Mouse (Mus musculus) retina, embryonic 14.5 days (tissue): ENCODE measurements around the gene Dkk3.

Source experiments
- DNase-seq: peaks from one replicate; pipeline ENCODE4 v3.0.0-alpha.2; 2015; ENCODE audit warnings: low spot score

The Dkk3 gene

DNA sequence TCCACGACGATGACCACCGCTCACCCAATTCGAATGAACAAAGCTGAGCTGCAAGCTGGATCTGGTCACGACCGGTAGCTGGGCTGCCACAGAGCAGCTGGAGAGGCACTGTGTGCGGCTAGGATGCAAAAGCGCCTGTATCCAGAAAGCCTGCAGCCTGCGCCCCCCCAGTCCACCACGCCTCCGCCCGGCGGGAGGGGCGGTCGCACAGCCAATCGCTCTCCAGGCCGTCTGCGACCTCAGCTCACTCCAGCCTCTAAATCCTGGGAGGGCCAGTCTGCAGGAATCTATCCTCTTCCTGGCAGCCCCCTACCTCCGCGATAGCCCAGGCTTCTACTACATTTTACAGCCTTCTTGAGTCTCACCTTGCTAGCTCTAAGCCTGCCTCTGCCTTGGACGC lies at the start of gene Dkk3:
Gene Dkk3 (minus strand): TSS at position 116 of the 400 bp plus-strand sequence.
- DNase-seq: peak; percentile 83

- DNase-seq: no peak
Measured at GRCm38 (mm10) chr7:112207717-112208116, 48.9 kb upstream of the Dkk3 start.

DNA sequence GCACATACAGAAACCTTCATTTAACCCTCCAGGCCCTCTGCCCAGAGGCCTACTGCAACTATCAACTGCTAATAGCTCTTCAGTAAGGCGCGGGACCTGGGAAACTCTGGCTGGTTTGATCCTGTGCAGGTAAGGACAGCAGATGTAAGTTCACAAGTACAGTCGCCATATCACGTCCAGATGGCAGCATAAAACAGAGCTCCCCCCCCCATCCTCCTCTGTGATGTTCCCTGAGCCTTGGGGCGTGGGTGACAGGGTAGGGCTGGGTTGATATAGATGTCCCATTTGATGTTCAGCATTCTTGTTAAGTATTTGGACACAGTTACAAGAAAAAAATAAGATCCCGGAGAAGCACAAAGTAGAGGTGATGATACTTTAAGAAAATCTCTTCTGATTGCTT lies 46.7 kb upstream of the Dkk3 start:
- no peak for DNase-seq

DNA sequence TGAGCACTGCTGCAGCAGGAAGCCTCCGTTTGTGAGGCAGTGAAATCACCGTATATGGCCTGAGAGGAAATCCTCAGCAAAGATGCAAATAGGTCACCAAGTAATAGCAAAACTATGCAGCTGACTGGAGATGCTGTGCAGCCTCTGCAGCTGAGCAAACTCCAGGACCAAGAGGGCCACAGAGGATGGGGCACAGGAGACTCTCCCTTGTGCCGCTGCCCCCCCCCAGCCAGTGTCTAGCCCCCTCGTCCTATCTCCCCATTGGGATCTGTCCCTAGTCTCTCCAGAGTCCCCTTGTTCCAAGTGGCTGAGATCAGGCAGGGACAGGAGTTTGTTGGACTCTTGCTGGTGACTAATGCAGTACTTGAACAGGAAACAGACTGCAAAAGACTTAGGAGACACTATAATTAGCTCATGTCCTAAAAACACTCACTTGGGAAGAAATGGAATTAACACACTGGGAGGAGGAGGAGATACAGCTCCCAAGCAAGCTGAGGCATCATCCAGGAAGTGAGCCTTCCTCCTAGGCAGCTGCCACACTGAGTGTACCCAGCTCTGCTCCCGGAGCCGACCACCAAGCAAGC lies 45.6 kb upstream of the Dkk3 start:
- no peak for DNase-seq

DNA sequence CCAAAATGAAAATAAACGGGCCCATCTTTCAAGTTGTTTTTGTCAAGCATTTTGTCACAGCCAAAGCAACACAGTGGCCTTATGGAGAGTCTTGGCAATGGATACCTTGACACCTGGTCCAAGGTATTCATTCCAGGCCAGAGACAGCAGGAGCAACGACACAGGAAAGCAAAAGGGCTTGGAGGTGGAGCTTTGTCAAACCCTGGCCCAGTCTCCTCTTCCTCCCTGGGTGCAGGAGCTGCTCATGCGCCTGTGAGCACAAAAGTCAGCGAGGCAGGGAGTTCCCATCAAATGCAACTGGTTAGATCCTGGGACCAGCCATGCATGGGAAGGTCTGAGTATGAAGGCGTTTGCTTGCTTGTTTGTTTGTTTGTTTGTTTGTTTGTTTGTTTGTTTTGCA lies 45.1 kb upstream of the Dkk3 start:
- no peak for DNase-seq

- no peak for DNase-seq
Measured at GRCm38 (mm10) chr7:112202843-112203242, 44.0 kb upstream of the Dkk3 start.

GRCm38 (mm10) chr7:112202194-112202593 lies 43.3 kb upstream of the Dkk3 start:
- no peak for DNase-seq

GRCm38 (mm10) chr7:112200761-112201160 lies 41.9 kb upstream of the Dkk3 start:
- DNase-seq: no peak

DNA sequence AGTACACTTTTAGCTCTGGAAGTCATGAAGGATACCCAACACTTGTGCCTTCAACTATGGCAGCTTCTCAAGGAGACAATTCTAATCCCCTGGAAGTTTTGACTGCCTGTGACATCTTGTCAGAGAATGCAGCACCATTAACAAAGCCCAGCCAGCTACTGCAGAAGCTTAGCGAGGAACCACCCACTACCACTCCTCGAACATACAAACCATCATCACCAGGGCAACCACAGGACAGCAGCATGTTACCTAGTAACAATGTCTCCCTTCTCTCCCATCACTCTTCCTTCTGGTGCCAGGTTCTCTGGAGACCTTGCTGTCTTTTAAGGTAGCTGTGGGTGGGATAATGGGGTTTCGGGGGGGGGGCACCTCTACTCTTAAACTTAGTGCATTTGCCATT lies 40.5 kb upstream of the Dkk3 start:
- no peak for DNase-seq

- DNase-seq: no peak
Measured at GRCm38 (mm10) chr7:112197461-112197860, 38.6 kb upstream of the Dkk3 start.

- no peak for DNase-seq
Measured at GRCm38 (mm10) chr7:112194286-112194685, 35.4 kb upstream of the Dkk3 start.

GRCm38 (mm10) chr7:112192778-112193177 lies 33.9 kb upstream of the Dkk3 start:
- DNase-seq: no peak

GRCm38 (mm10) chr7:112192237-112192636 lies 33.4 kb upstream of the Dkk3 start:
- no peak for DNase-seq

GRCm38 (mm10) chr7:112187536-112188459 lies 28.9 kb upstream of the Dkk3 start:
- no peak for DNase-seq

- DNase-seq: no peak
Measured at GRCm38 (mm10) chr7:112186871-112187270, 28.0 kb upstream of the Dkk3 start.

DNA sequence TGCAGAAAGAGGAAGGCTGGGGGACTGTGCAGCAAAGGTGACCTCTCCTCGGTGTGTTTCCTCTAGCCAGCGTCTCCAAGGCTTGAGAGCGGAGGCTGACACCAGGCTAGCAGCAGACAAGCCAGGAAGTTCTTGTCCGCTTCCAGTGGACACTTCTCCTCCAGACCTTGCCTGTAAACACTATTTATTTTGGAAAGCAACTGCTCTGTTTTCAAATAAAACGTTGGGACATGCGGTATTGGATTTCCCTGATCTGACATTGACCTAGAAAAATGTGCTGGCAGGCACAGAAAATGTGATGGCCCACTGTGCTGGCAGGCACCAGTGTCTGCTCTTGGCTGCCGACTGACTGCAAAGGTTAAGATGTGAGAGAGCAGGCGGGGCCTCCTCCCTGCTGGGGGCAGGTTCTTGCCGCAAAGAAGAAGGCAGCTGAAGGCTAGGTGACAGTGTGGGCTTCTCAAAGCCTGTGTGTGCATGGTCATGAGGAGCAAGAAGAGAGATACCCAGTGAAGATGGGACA lies 26.4 kb upstream of the Dkk3 start:
- no peak for DNase-seq

DNA sequence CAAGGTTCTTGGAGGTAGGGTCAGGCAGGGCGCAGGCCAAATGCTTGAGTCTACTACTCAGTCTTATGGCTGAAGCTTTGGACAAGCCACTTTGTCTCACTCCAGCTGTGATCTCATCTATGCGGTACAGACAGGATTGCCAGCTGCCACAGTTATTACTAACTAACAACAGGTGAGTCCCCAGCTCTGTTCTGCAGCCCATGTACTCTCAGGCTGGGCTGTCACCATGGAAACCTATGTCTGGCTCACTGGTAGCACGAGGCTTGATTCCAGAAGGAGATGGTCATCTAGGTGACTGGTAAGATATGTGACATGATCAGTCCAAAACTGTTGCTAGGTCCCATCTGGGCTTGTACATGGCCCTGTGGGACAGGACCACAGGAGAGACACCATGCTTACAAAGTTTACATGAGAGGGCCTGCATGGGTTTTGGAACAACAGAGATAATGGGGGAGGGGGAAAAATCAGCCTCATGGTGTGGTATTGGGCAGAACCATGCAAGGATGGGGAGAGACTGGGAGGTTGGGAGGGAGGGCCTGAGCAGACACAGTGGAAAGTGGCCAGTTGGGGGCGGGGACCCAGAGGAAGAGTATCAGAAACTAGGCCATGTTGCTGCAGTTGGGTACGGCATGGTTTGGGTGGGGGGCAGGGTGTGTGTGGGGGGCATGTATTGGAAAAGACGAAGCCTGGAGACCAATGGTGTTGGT lies 25.8 kb upstream of the Dkk3 start:
- no peak for DNase-seq

GRCm38 (mm10) chr7:112183258-112183841 lies 24.5 kb upstream of the Dkk3 start:
- peak; percentile 96 for DNase-seq

- DNase-seq: peak; percentile 98
Measured at GRCm38 (mm10) chr7:112180235-112180705, 21.4 kb upstream of the Dkk3 start.

GRCm38 (mm10) chr7:112176627-112177026 lies 17.8 kb upstream of the Dkk3 start:
- DNase-seq: no peak

- no peak for DNase-seq
Measured at GRCm38 (mm10) chr7:112172669-112173068, 13.8 kb upstream of the Dkk3 start.
